Mouse (Mus musculus) heart, postnatal 0 days (tissue): ENCODE measurements at regions not wholly inside any gene's neighbourhood (a gene's known extent, or its start where the extent isn't known, plus 50 kb on each side); places are given as distances from the start of the nearest gene placed in this dataset.

Experiments used
- ATAC-seq: fragments of 200-750 bp; cut with Nextera tagmentation; 2 replicates; pipeline ENCODE4 v1.8.0; 2017; ENCODE audit warnings: low read depth, moderate number of reproducible peaks, moderate library complexity; ENCODE audit not compliant: insufficient read depth
- DNase-seq: peaks from one replicate; pipeline ENCODE4 v3.0.0-alpha.2; 2016; ENCODE audit warnings: low spot score
- H3K27ac ChIP-seq: fragments of 300-500 bp; sonication (generic); 2 replicates; pipeline ENCODE4 v1.5.1; 2014; ENCODE audit warnings: low read depth, mild to moderate bottlenecking
- H3K27me3 ChIP-seq: fragments of 300-500 bp; sonication (generic); 2 replicates; pipeline ENCODE4 v1.6.1; 2014; ENCODE audit warnings: low read length, mixed read lengths; ENCODE audit not compliant: control insufficient read depth, insufficient read depth
- H3K36me3 ChIP-seq: fragments of 300-500 bp; sonication (generic); replicated peaks from 2 replicates; pipeline ENCODE4 v1.6.1; 2014; ENCODE audit warnings: low read length, mixed read lengths; ENCODE audit not compliant: control insufficient read depth, insufficient read depth
- H3K4me1 ChIP-seq: fragments of 300-500 bp; sonication (generic); 2 replicates; pipeline ENCODE4 v1.6.1; 2014; ENCODE audit warnings: antibody characterized with exemption; ENCODE audit not compliant: control insufficient read depth, insufficient read depth
- H3K4me2 ChIP-seq: fragments of 300-500 bp; sonication (generic); 2 replicates; pipeline ENCODE4 v1.6.1; 2014; ENCODE audit warnings: low read depth, mild to moderate bottlenecking, low read length, moderate library complexity
- H3K4me3 ChIP-seq: fragments of 300-500 bp; sonication (generic); 2 replicates; pipeline ENCODE4 v1.5.1; 2014; ENCODE audit warnings: low read depth, low read length
- H3K9ac ChIP-seq: fragments of 300-500 bp; sonication (generic); replicated peaks from 2 replicates; pipeline ENCODE4 v1.6.1; 2014; ENCODE audit warnings: low read depth, low read length, mixed read lengths
- H3K9me3 ChIP-seq: fragments of 300-500 bp; sonication (generic); replicated peaks from 2 replicates; pipeline ENCODE4 v1.6.1; 2016; ENCODE audit warnings: low read length; ENCODE audit not compliant: control insufficient read depth
- CTCF ChIP-seq: IDR thresholded peaks from 2 replicates; pipeline ENCODE4 v1.5.1; 2016; ENCODE audit warnings: antibody characterized with exemption, control low read depth, low read depth
- EP300 ChIP-seq: IDR thresholded peaks from 2 replicates; pipeline ENCODE4 v1.6.1; 2016; ENCODE audit warnings: antibody characterized with exemption, low read depth
- WGBS: fragments of 180-500 bp; shearing (Covaris S2); extraction: QIAGEN DNeasy Blood & Tissue Kit; methylation state at CpG from one replicate; pipeline ENCODE4 v1.1.7; 2014; 5-methylcytosine and 5-hydroxymethylcytosine counted together

- DNase-seq, result no peak
Observed at GRCm38 (mm10) chrX:11591391-11592187, 264.0 kb downstream of the H2al1j start.

GRCm38 (mm10) chrX:11594542-11594941 lies 266.9 kb downstream of the H2al1j start:
- Histone ChIP-seq H3K36me3 (no peaks in the 10 kb centered on the region), H3K4me2 (no peak overlapping the region), H3K4me1 (no peaks in the 10 kb centered on the region), H3K27me3 (peaks cover 11% of the 10 kb centered on the region; the same call in 1 of the 2 replicates), H3K9ac (no peak overlapping the region), H3K4me3 (no peak overlapping the region), H3K27ac (no peak overlapping the region), H3K9me3 (no peaks in the 10 kb centered on the region)
- ATAC-seq, result no peak
- 22% methylated on average over 3 of the region's 3 CpGs for WGBS
- DNase-seq, result no peak
- TF ChIP-seq CTCF (no peak), EP300 (no peak)

More at GRCm38 (mm10) chrX:11591391-11592187, 264.0 kb downstream of the H2al1j start:
- Histone ChIP-seq H3K36me3 (no peaks in the 10 kb centered on the region), H3K27ac (no peak overlapping the region), H3K4me2 (no peak overlapping the region), H3K4me1 (peaks cover 6% of the 10 kb centered on the region; the same call in 1 of the 2 replicates), H3K4me3 (no peak overlapping the region), H3K9ac (no peak overlapping the region), H3K9me3 (no peaks in the 10 kb centered on the region), H3K27me3 (peaks cover 11% of the 10 kb centered on the region; the same call in 1 of the 2 replicates)
- WGBS, result 45% methylated on average over 10 of the region's 10 CpGs
- no peak for TF ChIP-seq EP300
- peak; percentile 51 for TF ChIP-seq CTCF
- ATAC-seq, result no peak

DNA sequence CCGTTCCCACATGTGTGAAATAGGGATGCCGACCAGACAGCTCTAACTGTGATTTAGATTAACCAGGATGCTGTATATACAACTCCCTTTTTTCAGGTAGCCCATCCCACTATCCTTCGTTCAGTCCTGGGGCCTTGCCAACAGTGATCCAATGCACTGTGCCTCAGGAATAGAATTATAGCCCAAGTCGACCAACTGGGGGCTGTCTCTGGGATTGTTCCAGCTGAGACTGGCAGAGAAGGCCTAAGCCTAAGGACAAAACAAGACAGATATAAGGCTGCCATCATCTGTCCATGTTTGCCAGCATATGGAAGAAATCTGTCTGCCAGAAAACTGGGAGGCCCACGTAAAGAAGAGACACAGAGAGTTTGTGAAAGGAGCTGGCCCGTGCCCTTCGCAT lies 269.9 kb downstream of the H2al1j start:
- TF ChIP-seq EP300 (no peak), CTCF (no peak)
- no peak overlapping the region for H3K4me3 ChIP-seq
- no peak for ATAC-seq

DNA sequence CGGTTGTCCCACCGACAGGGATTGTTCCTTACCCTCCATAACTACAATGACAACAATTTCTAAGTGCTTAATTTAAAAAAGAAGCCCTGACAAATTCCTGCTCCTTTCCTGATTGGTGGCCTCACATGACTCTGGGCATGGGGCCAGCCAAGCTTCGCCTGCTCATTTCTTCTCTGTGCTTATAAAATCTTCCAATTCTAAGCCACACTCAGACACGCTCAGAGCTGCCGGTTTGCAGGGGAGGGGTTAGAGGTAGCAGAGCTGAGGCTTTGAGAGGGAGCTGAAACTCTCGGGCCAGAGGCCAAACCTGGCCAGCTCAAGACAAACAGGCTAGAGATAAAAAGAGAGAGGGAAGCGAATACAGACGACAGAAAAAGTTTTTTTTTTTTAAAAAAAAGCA lies 286.6 kb downstream of the H2al1j start:
- Histone ChIP-seq H3K27ac (no peak overlapping the region), H3K4me3 (no peak overlapping the region), H3K4me1 (no peaks in the 10 kb centered on the region), H3K9ac (no peak overlapping the region), H3K36me3 (no peaks in the 10 kb centered on the region), H3K9me3 (no peaks in the 10 kb centered on the region), H3K4me2 (no peak overlapping the region), H3K27me3 (no peaks in the 10 kb centered on the region)
- 19% methylated on average over 8 of the region's 8 CpGs for WGBS
- peak; percentile 53 for DNase-seq
- ATAC-seq, result no peak
- no peak for TF ChIP-seq CTCF
- TF ChIP-seq EP300, result no peak

More for the DNA sequence above, 269.9 kb downstream of the H2al1j start:
- H3K4me1 ChIP-seq, result no peaks in the 10 kb centered on the region
- no peak overlapping the region for H3K4me2 ChIP-seq
- no peaks in the 10 kb centered on the region for H3K36me3 ChIP-seq
- H3K27ac ChIP-seq, result no peak overlapping the region
- no peak overlapping the region for H3K9ac ChIP-seq
- DNase-seq, result no peak
- peaks cover 5% of the 10 kb centered on the region; the same call in 1 of the 2 replicates for H3K27me3 ChIP-seq
- H3K9me3 ChIP-seq, result no peaks in the 10 kb centered on the region
- 74% methylated on average over 7 of the region's 7 CpGs for WGBS

DNA sequence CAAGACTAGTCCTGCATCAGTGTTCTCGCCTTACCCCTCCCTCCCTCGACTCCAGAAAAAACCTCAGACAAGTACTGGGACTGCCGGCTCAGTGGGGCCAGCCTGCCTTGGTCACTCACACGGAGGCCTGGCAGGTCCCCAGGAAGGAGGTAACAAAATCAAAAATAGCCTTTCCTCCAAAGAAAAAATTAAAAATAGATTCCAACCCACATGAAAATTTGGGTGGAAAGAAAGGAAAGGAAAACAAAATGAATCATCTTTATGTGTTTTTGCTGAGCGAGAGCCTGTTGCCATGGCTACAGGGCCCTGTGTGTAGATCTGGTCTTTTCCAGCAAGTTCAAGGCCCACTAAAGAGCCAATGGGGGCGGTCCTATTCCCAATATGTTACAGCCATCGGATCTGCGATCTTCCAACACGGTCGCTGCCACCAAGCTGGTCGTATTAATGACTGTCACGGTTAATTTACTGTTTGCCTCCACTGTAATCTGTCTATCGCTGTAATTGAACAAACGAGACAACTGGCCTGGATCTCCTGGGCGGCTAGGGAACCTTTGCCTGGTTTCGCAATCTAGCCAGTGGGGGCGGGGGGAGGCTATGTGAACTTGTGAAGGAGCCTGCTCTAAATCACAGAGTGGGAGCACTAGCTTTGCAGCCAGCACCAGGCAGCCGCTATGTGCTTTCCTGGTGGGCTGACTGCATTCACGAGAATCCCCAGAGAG lies 293.6 kb downstream of the H2al1j start:
- TF ChIP-seq EP300 (no peak), CTCF (no peak)
- Histone ChIP-seq H3K9ac (no peak overlapping the region), H3K27ac (no peak overlapping the region), H3K36me3 (no peaks in the 10 kb centered on the region), H3K9me3 (no peaks in the 10 kb centered on the region), H3K4me3 (no peak overlapping the region), H3K4me1 (no peaks in the 10 kb centered on the region; the same call in 1 of the 2 replicates), H3K27me3 (no peaks in the 10 kb centered on the region), H3K4me2 (no peak overlapping the region)
- ATAC-seq (no peak; the same call in 1 of the 2 replicates), DNase-seq (no peak)
- 51% methylated on average over 19 of the region's 19 CpGs for WGBS
